ENCODE assay signal across 12 mouse cellular contexts in genomic region chr5:113985737-113986136, GRCm38 (mm10). TPM values are rescaled to one million over a fixed set of nuclear protein-coding genes. Genes with fewer than 3 reads are reported as not detected.
A peak's percentile ranks its signal among the peaks of the same experiment; 100 is the strongest.
DNase-seq lines count a peak whose midpoint lies in the region; ATAC-seq lines count a peak whose summit lies in the region.
"Had no signal": no experiment of that assay in that cellular context is flagged by ENCODE, and none has a peak within 500 bp of the region (broad histone marks: within the 10 kb centered on the region; RNA-seq: fewer than 3 reads in every experiment).

No protein-coding gene starts in this region.

- ATAC-seq in midbrain, embryonic 15.5 days (replicated peaks): no peak
- ATAC-seq in intestine, embryonic 15.5 days: no peak
- ATAC-seq: forebrain, postnatal 0 days had no signal

- no peak overlapping the region for H3K4me2 ChIP-seq in midbrain, embryonic 15.5 days
- no peak overlapping the region for H3K4me2 ChIP-seq in intestine, embryonic 15.5 days (replicated peaks)
- H3K4me2 ChIP-seq: midbrain, embryonic 11.5 days had no signal

- no peak for DNase-seq in heart, embryonic 10.5 days (ENCODE audit: low spot score)
- DNase-seq in heart, adult 9 months (ENCODE audit: low spot score in 2 of 2): no peak
- DNase-seq in midbrain, embryonic 10.5 days (ENCODE audit: low spot score): no peak
- peak; percentile 20 for DNase-seq in splenic B cell, adult 2 months (ENCODE audit: low read depth, low spot score)
- no peak for DNase-seq in right cerebral cortex, postnatal 14 days
- no peak for DNase-seq in left cerebral cortex, adult 18-20 months (ENCODE audit: low spot score in 2 of 2)
- DNase-seq: cerebellum, postnatal 10 days; forebrain, postnatal 0 days had no signal

- peaks cover 32% of the 10 kb centered on the region for H3K36me3 ChIP-seq in heart, embryonic 10.5 days
- H3K36me3 ChIP-seq in midbrain, embryonic 10.5 days: peaks cover 60% of the 10 kb centered on the region
- H3K36me3 ChIP-seq in midbrain, embryonic 15.5 days (replicated peaks): no peaks in the 10 kb centered on the region; the same call in 1 of the 2 replicates
- peaks cover 4% of the 10 kb centered on the region; the same call in 1 of the 2 replicates for H3K36me3 ChIP-seq in intestine, embryonic 15.5 days
- H3K36me3 ChIP-seq in splenic B cell, adult 2 months (ENCODE audit: control insufficient read depth, insufficient read depth, low read length, poor library complexity, severe bottlenecking): peaks cover 2% of the 10 kb centered on the region; the same call in 1 of the 2 replicates

- no peaks in the 10 kb centered on the region for H3K27me3 ChIP-seq in heart, embryonic 10.5 days (ENCODE audit: insufficient read depth, poor library complexity, severe bottlenecking)
- no peaks in the 10 kb centered on the region for H3K27me3 ChIP-seq in midbrain, embryonic 10.5 days (ENCODE audit: low read depth, poor library complexity, severe bottlenecking)
- no peaks in the 10 kb centered on the region for H3K27me3 ChIP-seq in midbrain, embryonic 15.5 days (replicated peaks)
- H3K27me3 ChIP-seq in intestine, embryonic 15.5 days (replicated peaks): no peaks in the 10 kb centered on the region
- no peaks in the 10 kb centered on the region for H3K27me3 ChIP-seq in splenic B cell, adult 2 months (ENCODE audit: control insufficient read depth, insufficient read depth, low read length, poor library complexity, severe bottlenecking)

- no peak overlapping the region for H3K9ac ChIP-seq in midbrain, embryonic 15.5 days
- no peak overlapping the region for H3K9ac ChIP-seq in intestine, embryonic 15.5 days
- H3K9ac ChIP-seq: forebrain, postnatal 0 days had no signal

- H3K9me3 ChIP-seq in heart, embryonic 10.5 days: no peaks in the 10 kb centered on the region
- no peaks in the 10 kb centered on the region for H3K9me3 ChIP-seq in midbrain, embryonic 10.5 days (replicated peaks)
- no peaks in the 10 kb centered on the region for H3K9me3 ChIP-seq in midbrain, embryonic 15.5 days
- no peaks in the 10 kb centered on the region for H3K9me3 ChIP-seq in intestine, embryonic 15.5 days

- no peak overlapping the region for H3K4me3 ChIP-seq in heart, embryonic 10.5 days
- no peak overlapping the region for H3K4me3 ChIP-seq in midbrain, embryonic 10.5 days
- no peak overlapping the region for H3K4me3 ChIP-seq in midbrain, embryonic 15.5 days
- no peak overlapping the region for H3K4me3 ChIP-seq in intestine, embryonic 15.5 days (replicated peaks)

- 63% methylated on average over 2 of the region's 2 CpGs for WGBS in heart, embryonic 10.5 days
- 70% methylated on average over 2 of the region's 2 CpGs for WGBS in midbrain, embryonic 10.5 days
- 71% methylated on average over 2 of the region's 2 CpGs for WGBS in midbrain, embryonic 15.5 days
- 57% methylated on average over 2 of the region's 2 CpGs for WGBS in intestine, embryonic 15.5 days

- H3K4me1 ChIP-seq in heart, embryonic 10.5 days: peaks cover 77% of the 10 kb centered on the region
- H3K4me1 ChIP-seq in midbrain, embryonic 10.5 days: peaks cover 41% of the 10 kb centered on the region
- peaks cover 15% of the 10 kb centered on the region; the same call in 1 of the 2 replicates for H3K4me1 ChIP-seq in midbrain, embryonic 15.5 days
- H3K4me1 ChIP-seq in intestine, embryonic 15.5 days (replicated peaks): peaks cover 28% of the 10 kb centered on the region

- H3K27ac ChIP-seq in heart, embryonic 10.5 days: peak overlapping the region; percentile 68
- H3K27ac ChIP-seq in midbrain, embryonic 10.5 days (replicated peaks): 0 out of 2 replicates have a peak overlapping the region, but pooled peaks have one; percentile 17
- H3K27ac ChIP-seq in midbrain, embryonic 15.5 days: no peak overlapping the region
- peak overlapping the region; percentile 48 for H3K27ac ChIP-seq in intestine, embryonic 15.5 days

RNA-seq across cellular contexts. Expression of gene Ssh1, which starts 8.0 kb away (rescaled TPM):
- polyA plus RNA-seq in heart, embryonic 10.5 days (2016; fragmentation: Nextera tagmentation; extraction: Ambion mirVana): 16.7 and 18.3 TPM in 2 replicates
- polyA plus RNA-seq in midbrain, embryonic 10.5 days (2016; fragmentation: Nextera tagmentation; extraction: Ambion mirVana): 13.3 and 16.8 TPM in 2 replicates
- 11.7 and 15.1 TPM in 2 replicates for polyA plus RNA-seq in midbrain, embryonic 15.5 days (2015; fragmentation: Nextera tagmentation; extraction: Ambion mirVana)
- polyA plus RNA-seq in intestine, embryonic 15.5 days (2015; fragmentation: Nextera tagmentation; extraction: Ambion mirVana): 10.1 and 11.8 TPM in 2 replicates
- total RNA-seq in left cerebral cortex, adult 18-20 months (2021): 10 to 100 TPM; 24.3 to 27.1 TPM

RNA-seq across cellular contexts. Expression of gene Dao, which starts 17.8 kb away (rescaled TPM):
- not detected in 2 replicates for polyA plus RNA-seq in heart, embryonic 10.5 days (2016; fragmentation: Nextera tagmentation; extraction: Ambion mirVana)
- not detected in 2 replicates for polyA plus RNA-seq in midbrain, embryonic 10.5 days (2016; fragmentation: Nextera tagmentation; extraction: Ambion mirVana)
- not detected in 2 replicates for polyA plus RNA-seq in midbrain, embryonic 15.5 days (2015; fragmentation: Nextera tagmentation; extraction: Ambion mirVana)
- polyA plus RNA-seq in intestine, embryonic 15.5 days (2015; fragmentation: Nextera tagmentation; extraction: Ambion mirVana): 13.8 and 17.1 TPM in 2 replicates
- total RNA-seq in left cerebral cortex, adult 18-20 months (2021): not detected
- total RNA-seq: forebrain, postnatal 0 days; left cerebral cortex, postnatal 36 days had no signal
- polyA plus RNA-seq: forebrain, postnatal 0 days; midbrain, embryonic 11.5 days had no signal

Comparison
In these comparisons a context has a peak if more than half of its experiments do, and no peak if none do; other contexts are left out.
1. RNA of gene Dao, which starts 17.8 kb away (polyA plus RNA-seq): 13.8 to 17.1 TPM in intestine, embryonic 15.5 days; not detected in heart, embryonic 10.5 days, not detected in midbrain, embryonic 10.5 days and not detected in midbrain, embryonic 15.5 days; every median in the first group is over 10 times any median in the second.